Mouse (Mus musculus) spleen, adult 2 months (tissue): ENCODE data around the gene Hist1h2bn. TPM values are rescaled to one million over a fixed set of nuclear protein-coding genes. Genes with fewer than 3 reads are reported as not detected.
A peak's percentile ranks its signal among the peaks of the same experiment; 100 is the strongest.
"Not testable (repeated sequence)": the region's sequence is repeated elsewhere in the genome, so short reads cannot be mapped to it uniquely, and the experiment has no call there.

Experiments
- DNase-seq, 2 experiments: peaks; one replicate each; pipeline versions ENCODE4 v3.0.0 to v3.0.0-alpha.2; 2012 to 2021; ENCODE audit warnings: low spot score in 2 of 2, low read depth in 1 of 2
- H3K27ac ChIP-seq: fragments of 200-500 bp; 2 replicates; pipeline ENCODE4 v1.5.1; 2012; ENCODE audit warnings: low read length, inconsistent platforms; ENCODE audit not compliant: insufficient read depth
- H3K27me3 ChIP-seq: fragments of 200-500 bp; 2 replicates; pipeline ENCODE4 v1.6.1; 2012; ENCODE audit warnings: mild to moderate bottlenecking, moderate library complexity, low read length, inconsistent platforms; ENCODE audit not compliant: control insufficient read depth, insufficient read depth
- H3K36me3 ChIP-seq: fragments of 200-500 bp; 2 replicates; pipeline ENCODE4 v1.6.1; 2012; ENCODE audit warnings: mild to moderate bottlenecking, low read length, inconsistent platforms; ENCODE audit not compliant: control insufficient read depth, insufficient read depth
- H3K4me1 ChIP-seq: fragments of 200-500 bp; 2 replicates; pipeline ENCODE4 v1.6.1; 2011; ENCODE audit warnings: inconsistent platforms; ENCODE audit not compliant: control insufficient read depth, insufficient read depth, insufficient read length
- H3K4me3 ChIP-seq: fragments of 200-500 bp; 2 replicates; pipeline ENCODE4 v1.5.1; 2011; ENCODE audit warnings: mild to moderate bottlenecking, inconsistent platforms; ENCODE audit not compliant: insufficient read depth, insufficient read length; ENCODE audit errors: extremely low read depth
- CTCF ChIP-seq: fragments of 200-500 bp; IDR thresholded peaks from 2 replicates; pipeline ENCODE4 v1.5.1; 2011; ENCODE audit warnings: mild to moderate bottlenecking, inconsistent platforms; ENCODE audit not compliant: insufficient read depth, insufficient read length, insufficient replicate concordance; ENCODE audit errors: extremely low read depth
- POLR2A ChIP-seq: fragments of 200-500 bp; IDR thresholded peaks from 2 replicates; pipeline ENCODE4 v1.6.1; 2011; ENCODE audit warnings: low read depth, low read length, inconsistent platforms
- whole genome bisulfite sequencing: fragments of 180-500 bp; shearing (Covaris S2); methylation state at CpG from one replicate; pipeline ENCODE4 v1.1.7; 2018; 5-methylcytosine and 5-hydroxymethylcytosine counted together
- polyA plus RNA-seq: library from polyadenylated mRNA; depleted of rRNA; stranded (reverse); fragments of >200 nt; gene quantifications from 2 replicates; pipeline ENCODE4 v1.2.3, GENCODE M21; 2012

Gene Hist1h2bn
- polyA plus RNA-seq, 1 experiment: 29.0 TPM

DNA sequence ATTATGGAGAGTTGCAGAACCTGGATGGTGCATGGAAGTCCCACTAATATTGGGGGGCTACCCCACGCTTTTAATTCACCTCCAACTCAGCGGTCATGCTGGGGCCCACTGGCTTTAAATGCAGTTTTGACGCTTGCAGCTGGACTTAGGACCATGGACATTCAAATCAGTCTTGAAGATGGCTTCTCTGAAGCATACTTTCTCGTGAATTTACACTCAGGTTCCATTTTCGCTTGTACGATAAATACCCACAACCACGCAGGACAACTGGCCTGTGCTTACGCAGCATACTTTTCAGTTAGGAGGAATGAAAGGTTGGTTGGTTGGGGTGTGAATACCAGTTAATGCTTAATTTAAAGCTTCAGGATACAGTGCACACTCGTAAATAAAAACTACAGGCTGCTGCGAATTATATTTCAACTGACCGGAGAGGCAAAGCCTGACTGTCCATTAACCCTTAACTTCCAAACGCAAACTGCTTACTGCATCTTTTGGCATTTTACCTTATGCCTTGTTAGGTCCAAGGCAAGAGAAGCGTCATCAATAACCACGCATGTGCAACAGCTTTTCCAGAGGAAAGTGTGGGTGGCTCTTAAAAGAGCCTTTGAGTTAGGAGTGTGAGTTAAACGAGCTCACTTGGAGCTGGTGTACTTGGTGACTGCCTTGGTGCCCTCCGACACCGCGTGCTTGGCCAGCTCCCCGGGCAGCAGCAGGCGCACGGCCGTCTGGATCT is 38.6 kb upstream of the Hist1h2bn start:
- Histone ChIP-seq H3K27ac (peak overlapping the region; percentile 40), H3K4me3 (peak overlapping the region; percentile 33), H3K4me1 (peaks cover 7% of the 10 kb centered on the region), H3K36me3 (no peaks in the 10 kb centered on the region), H3K27me3 (no peaks in the 10 kb centered on the region)
- 1% methylated on average over 22 of the region's 22 CpGs for WGBS
- DNase-seq: no peak
- TF ChIP-seq CTCF (no peak), POLR2A (no peak)

- not testable (repeated sequence) for H3K4me1 ChIP-seq
- under 1% methylated on average over 34 of the region's 50 CpGs for WGBS
These were observed 37.9 kb upstream of the Hist1h2bn start, which contains the start of the genes Hist1h2bl and Hist1h2ai for GRCm38 (mm10) chr13:21715864-21716539. TSS of gene Hist1h2bl (minus strand) at chr13:21716143. TSS of gene Hist1h2ai (plus strand) at chr13:21716422.

GRCm38 (mm10) chr13:21716540-21717391 is 37.2 kb upstream of the Hist1h2bn start:
- not testable (repeated sequence) for H3K36me3 ChIP-seq, H3K4me1 ChIP-seq, H3K27me3 ChIP-seq
- peak; percentile 24 to 48 for DNase-seq
- WGBS: under 1% methylated on average over 16 of the region's 38 CpGs
- Histone ChIP-seq H3K27ac (peak overlapping the region; percentile 97), H3K4me3 (peak overlapping the region; percentile 56)

More at GRCm38 (mm10) chr13:21715864-21716539, 37.9 kb upstream of the Hist1h2bn start, which contains the start of the genes Hist1h2bl and Hist1h2ai:
- not testable (repeated sequence) for H3K27me3 ChIP-seq, H3K36me3 ChIP-seq
- peak; percentile 62 for TF ChIP-seq POLR2A
- Histone ChIP-seq H3K4me3 (peak within 1 kb of the TSS; percentile 69), H3K27ac (peak within 1 kb of the TSS; percentile 97)
- DNase-seq: peak; percentile 73 to 89

GRCm38 (mm10) chr13:21717397-21718357 is 36.2 kb upstream of the Hist1h2bn start, which contains the start of gene Hist1h3h:
TSS of gene Hist1h3h (plus strand) at chr13:21717659.
- peak; percentile 55 for TF ChIP-seq POLR2A
- DNase-seq: peak; percentile 81 to 83
- WGBS: 3% methylated on average over 32 of the region's 56 CpGs
- H3K4me1 ChIP-seq, H3K27me3 ChIP-seq, H3K36me3 ChIP-seq: not testable (repeated sequence)
- Histone ChIP-seq H3K4me3 (peak within 1 kb of the TSS; percentile 50), H3K27ac (peak within 1 kb of the TSS; percentile 79)

DNA sequence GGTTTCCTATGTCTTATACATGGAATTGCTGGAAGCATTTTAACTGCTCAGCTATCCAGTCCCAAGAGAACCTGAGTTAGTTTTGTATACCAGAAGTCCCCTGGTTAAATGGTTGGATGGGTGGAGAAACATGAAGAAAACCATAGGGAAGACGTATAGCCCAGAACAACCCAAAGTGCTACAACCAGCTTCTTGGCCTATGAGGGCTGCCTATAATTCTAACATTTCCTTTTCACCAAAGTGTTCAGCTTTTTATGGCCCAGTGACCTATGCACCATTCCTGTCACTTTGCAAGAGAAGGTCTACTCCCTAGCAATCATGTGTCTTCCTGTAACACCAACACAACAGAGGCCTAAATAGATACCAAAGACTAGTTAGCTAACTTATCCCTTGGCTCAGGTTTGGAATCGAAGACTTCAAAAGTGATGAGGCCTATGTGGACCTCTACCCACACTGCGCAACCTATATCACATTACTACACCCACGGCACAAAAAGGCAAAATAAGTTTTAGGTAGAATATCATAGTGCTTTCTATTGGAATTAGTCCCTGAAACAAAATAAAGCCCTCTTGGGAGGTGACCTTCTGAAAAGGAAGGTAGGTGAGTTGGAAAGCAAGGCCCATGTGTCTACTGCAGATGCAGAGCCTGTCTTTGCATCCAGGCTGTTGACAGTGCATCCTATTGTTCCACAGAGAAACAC is 35.4 kb upstream of the Hist1h2bn start:
- Histone ChIP-seq H3K27ac (no peak overlapping the region), H3K4me3 (peak overlapping the region; percentile 27; the same call in 1 of the 2 replicates), H3K36me3 (no peaks in the 10 kb centered on the region), H3K27me3 (no peaks in the 10 kb centered on the region), H3K4me1 (peaks cover 9% of the 10 kb centered on the region)
- TF ChIP-seq POLR2A (no peak), CTCF (no peak)
- WGBS: 69% methylated on average over 4 of the region's 4 CpGs
- no peak for DNase-seq

- peak overlapping the region; percentile 85 for H3K27ac ChIP-seq
- peak overlapping the region; percentile 66 for H3K4me3 ChIP-seq
- WGBS: 2% methylated on average over 28 of the region's 44 CpGs
- not testable (repeated sequence) for H3K27me3 ChIP-seq, H3K4me1 ChIP-seq, DNase-seq, H3K36me3 ChIP-seq
These were observed 32.7 kb upstream of the Hist1h2bn start for GRCm38 (mm10) chr13:21721107-21721756.
